In genomic region chr11:100957244-100957643, GRCm38 (mm10) we compare ENCODE assay signal across 9 mouse cellular contexts. TPM values are rescaled to one million over a fixed set of nuclear protein-coding genes. Genes with fewer than 3 reads are reported as not detected.
DNase-seq lines count a peak whose midpoint lies in the region; ATAC-seq and TF ChIP-seq lines count a peak whose summit lies in the region.
"Had no signal": no experiment of that assay in that cellular context is flagged by ENCODE, and none has a peak within 500 bp of the region (broad histone marks: within the 10 kb centered on the region; RNA-seq: fewer than 3 reads in every experiment).

No protein-coding gene starts in this region.

- H3K9ac ChIP-seq in lung, postnatal 0 days (replicated peaks; ENCODE audit: low read depth) = no peak overlapping the region
- H3K9ac ChIP-seq: hindbrain, embryonic 15.5 days had no signal

- no peak for TF ChIP-seq POLR2A in cortical plate, adult 2 months (IDR thresholded peaks at IDR 0.05; ENCODE audit: extremely low read depth, insufficient read depth, low read length)

- peak; percentile 29 for ATAC-seq in CD4-positive, CD25-positive, alpha-beta regulatory T cell, adult 4 months
- 0 out of 2 replicates have a peak, but pooled peaks have one; percentile 6 for ATAC-seq in lung, postnatal 0 days

- H3K4me3 ChIP-seq in cortical plate, adult 2 months (ENCODE audit: insufficient read depth, low read length) = no peak overlapping the region
- H3K4me3 ChIP-seq in lung, postnatal 0 days (ENCODE audit: low read depth, low read length) = no peak overlapping the region
- H3K4me3 ChIP-seq: hindbrain, embryonic 15.5 days had no signal

- no peaks in the 10 kb centered on the region for H3K9me3 ChIP-seq in lung, postnatal 0 days (ENCODE audit: low read length)
- H3K9me3 ChIP-seq: hindbrain, embryonic 15.5 days had no signal

- H3K36me3 ChIP-seq in lung, postnatal 0 days (ENCODE audit: insufficient read depth, low read length) = peaks cover 14% of the 10 kb centered on the region; the same call in 1 of the 2 replicates
- H3K36me3 ChIP-seq: hindbrain, embryonic 15.5 days had no signal

- TF ChIP-seq CTCF in cortical plate, adult 2 months (IDR thresholded peaks at IDR 0.05; ENCODE audit: extremely low read depth, insufficient read depth, low read length) = peak; percentile 94
- TF ChIP-seq CTCF in lung, postnatal 0 days (IDR thresholded peaks at IDR 0.05) = peak; percentile 91

- TF ChIP-seq EP300 in lung, postnatal 0 days (IDR thresholded peaks at IDR 0.05) = no peak

- H3K27ac ChIP-seq in cortical plate, adult 2 months (ENCODE audit: insufficient read depth, low read length) = no peak overlapping the region
- H3K27ac ChIP-seq in lung, postnatal 0 days (ENCODE audit: low read length) = no peak overlapping the region
- H3K27ac ChIP-seq: hindbrain, embryonic 15.5 days had no signal

- 3% methylated on average over 5 of the region's 5 CpGs for WGBS in lung, postnatal 0 days

- H3K4me2 ChIP-seq in lung, postnatal 0 days (replicated peaks; ENCODE audit: low read depth, low read length) = no peak overlapping the region
- H3K4me2 ChIP-seq: hindbrain, embryonic 15.5 days had no signal

- DNase-seq in ZHBTc4 (ENCODE audit: low read depth, low spot score) = peak; percentile 93
- DNase-seq in gastrocnemius, postnatal 25 days = peak; percentile 69
- DNase-seq in layer of hippocampus, adult 18-20 months (ENCODE audit: low spot score in 2 of 2) = peak; percentile 83 to 92
- peak; percentile 87 for DNase-seq in lung, postnatal 0 days (ENCODE audit: low spot score)
- peak; percentile 85 to 94 for DNase-seq in right cerebral cortex, postnatal 10 days (ENCODE audit: low spot score in 2 of 2)
- peak; percentile 92 for DNase-seq in urinary bladder, postnatal 14 days (ENCODE audit: low spot score)

- no peaks in the 10 kb centered on the region for H3K4me1 ChIP-seq in cortical plate, adult 2 months (ENCODE audit: control insufficient read depth, insufficient read depth, low read length)
- peaks cover 14% of the 10 kb centered on the region for H3K4me1 ChIP-seq in lung, postnatal 0 days (ENCODE audit: insufficient read depth, low read depth, low read length)

- H3K27me3 ChIP-seq in lung, postnatal 0 days (replicated peaks; ENCODE audit: insufficient read depth, low read length) = no peaks in the 10 kb centered on the region

RNA-seq across cellular contexts. Expression of gene Cavin1, which starts 13.4 kb away (rescaled TPM):
- polyA plus RNA-seq in CD4-positive, CD25-positive, alpha-beta regulatory T cell, adult 4 months (2017; shearing (Covaris generic)) = 1 to 10 TPM; 1.8 to 3.1 TPM
- 20.0 and 21.1 TPM in 2 replicates for polyA plus RNA-seq in cortical plate, adult 2 months (2012; rRNA removed)
- 100 to 1,000 TPM; 175 to 196 TPM for total RNA-seq in gastrocnemius, postnatal 25 days (2021)
- total RNA-seq in layer of hippocampus, adult 18-20 months (2021) = 10 to 100 TPM; 15.8 to 16.0 TPM
- polyA plus RNA-seq in lung, postnatal 0 days (2015; fragmentation: Nextera tagmentation; extraction: Ambion mirVana) = 692 and 736 TPM in 2 replicates

RNA-seq across cellular contexts. Expression of gene Stat3, which starts 17.9 kb away (rescaled TPM):
- polyA plus RNA-seq in CD4-positive, CD25-positive, alpha-beta regulatory T cell, adult 4 months (2017; shearing (Covaris generic)) = 100 to 1,000 TPM; 105 to 122 TPM
- 33.0 and 38.9 TPM in 2 replicates for polyA plus RNA-seq in cortical plate, adult 2 months (2012; rRNA removed)
- 10 to 100 TPM; 32.5 to 49.5 TPM for total RNA-seq in gastrocnemius, postnatal 25 days (2021)
- total RNA-seq in layer of hippocampus, adult 18-20 months (2021) = 10 to 100 TPM; 35.5 to 35.9 TPM
- 100 and 120 TPM in 2 replicates for polyA plus RNA-seq in lung, postnatal 0 days (2015; fragmentation: Nextera tagmentation; extraction: Ambion mirVana)

RNA-seq across cellular contexts. Expression of gene Atp6v0a1, which starts 52.0 kb away (rescaled TPM):
- 10 to 100 TPM in 1 of 2 experiments, 1 to 10 TPM in 1; 7.0 to 15.7 TPM for polyA plus RNA-seq in CD4-positive, CD25-positive, alpha-beta regulatory T cell, adult 4 months (2017; shearing (Covaris generic))
- 333 and 341 TPM in 2 replicates for polyA plus RNA-seq in cortical plate, adult 2 months (2012; rRNA removed)
- 10 to 100 TPM; 56.9 to 60.0 TPM for total RNA-seq in gastrocnemius, postnatal 25 days (2021)
- 100 to 1,000 TPM; 421 to 426 TPM for total RNA-seq in layer of hippocampus, adult 18-20 months (2021)
- 51.3 and 57.2 TPM in 2 replicates for polyA plus RNA-seq in lung, postnatal 0 days (2015; fragmentation: Nextera tagmentation; extraction: Ambion mirVana)

Comparison
In these comparisons a context has a peak if more than half of its experiments do, and no peak if none do; other contexts are left out.
1. RNA of gene Cavin1, which starts 13.4 kb away (polyA plus RNA-seq): 692 to 736 TPM in lung, postnatal 0 days; 20.0 to 21.1 TPM in cortical plate, adult 2 months and 1.8 to 3.1 TPM in CD4-positive, CD25-positive, alpha-beta regulatory T cell, adult 4 months; every median in the first group is over 10 times any median in the second.
2. Peak in every context shown above with its lines, with median percentiles within 50 percentile points of each other: DNase-seq.